Mouse (Mus musculus) olfactory bulb, adult 2 months (tissue): Measurements from ENCODE around the gene Igfbp2. TPM values are rescaled to one million over a fixed set of nuclear protein-coding genes. Genes with fewer than 3 reads are reported as not detected.

Experiments
- H3K27ac ChIP-seq: fragments of 200-500 bp; 2 replicates; pipeline ENCODE4 v1.5.1; 2012; ENCODE audit warnings: low read depth, low read length; ENCODE audit not compliant: insufficient read depth
- H3K4me1 ChIP-seq: fragments of 200-500 bp; 2 replicates; pipeline ENCODE4 v1.6.1; 2012; ENCODE audit warnings: low read length; ENCODE audit not compliant: control insufficient read depth, insufficient read depth
- H3K4me3 ChIP-seq: fragments of 200-500 bp; 2 replicates; pipeline ENCODE4 v1.5.1; 2012; ENCODE audit warnings: mild to moderate bottlenecking, low read depth, low read length, moderate library complexity; ENCODE audit not compliant: insufficient read depth
- CTCF ChIP-seq: fragments of 200-500 bp; IDR thresholded peaks from 2 replicates; pipeline ENCODE4 v1.5.1; 2012; ENCODE audit warnings: low read depth, mild to moderate bottlenecking, low read length, moderate library complexity; ENCODE audit not compliant: insufficient read depth
- POLR2A ChIP-seq: fragments of 200-500 bp; IDR thresholded peaks from 2 replicates; pipeline ENCODE4 v1.6.1; 2012; ENCODE audit warnings: mild to moderate bottlenecking, low read depth, low read length, moderate library complexity; ENCODE audit not compliant: insufficient read depth
- WGBS: fragments of 180-500 bp; shearing (Covaris S2); methylation state at CpG from one replicate; pipeline ENCODE4 v1.1.7; 2018; 5-methylcytosine and 5-hydroxymethylcytosine counted together
- polyA plus RNA-seq: library from polyadenylated mRNA; stranded (reverse); fragments of >200 nt; gene quantifications from 2 replicates; pipeline ENCODE4 v1.2.4, GENCODE M21; 2012; ENCODE audit warnings: low replicate concordance; ENCODE audit not compliant: missing spikeins, insufficient read depth, insufficient read length

The Igfbp2 gene
- polyA plus RNA-seq, 1 experiment: not detected

DNA sequence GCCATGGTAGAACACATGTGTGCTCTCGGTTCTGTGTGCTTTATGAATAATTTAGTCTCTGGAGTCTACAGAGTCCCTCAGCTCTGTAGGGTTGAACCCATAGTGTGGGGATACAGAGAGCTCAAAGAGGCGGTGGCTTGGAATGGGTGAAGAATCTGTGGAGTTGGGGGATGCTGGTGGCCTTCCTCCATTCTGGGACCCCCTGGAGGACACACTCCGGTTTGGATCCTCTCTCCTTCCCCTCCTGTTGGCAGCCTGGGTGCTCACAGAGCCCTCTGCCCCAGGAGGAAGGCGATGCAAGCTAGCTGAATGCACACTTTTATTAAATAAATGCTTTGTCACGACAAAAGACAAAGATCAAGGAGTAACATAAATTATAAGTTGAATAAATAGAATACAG, 33.3 kb downstream of the Igfbp2 start:
- TF ChIP-seq CTCF: no peak
- TF ChIP-seq POLR2A: no peak
- 73% methylated on average over 5 of the region's 5 CpGs for whole genome bisulfite sequencing
- H3K4me3 ChIP-seq: no peak overlapping the region
- H3K4me1 ChIP-seq: no peaks in the 10 kb centered on the region
- no peak overlapping the region for H3K27ac ChIP-seq

DNA sequence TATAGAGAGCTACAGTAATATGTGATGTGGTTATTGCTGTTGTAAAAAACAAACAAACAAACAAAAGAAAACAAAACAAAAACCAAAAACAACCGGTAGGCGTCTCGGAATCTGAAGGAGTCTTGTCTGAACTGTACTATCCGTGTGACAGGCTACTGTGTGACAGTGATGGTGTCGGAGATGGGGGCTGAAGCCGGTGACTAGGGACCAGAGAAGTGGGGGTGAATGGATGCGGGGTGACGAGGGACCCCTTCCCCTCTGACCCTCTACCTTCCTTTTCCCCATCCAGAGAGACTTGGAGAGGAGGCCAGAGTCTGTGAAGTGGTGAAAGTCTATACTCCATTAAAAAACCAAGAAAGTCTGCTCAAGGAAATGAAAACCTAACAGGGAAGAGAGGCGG, 34.0 kb downstream of the Igfbp2 start:
- no peak overlapping the region for H3K4me3 ChIP-seq
- H3K27ac ChIP-seq: no peak overlapping the region
- TF ChIP-seq POLR2A: no peak
- TF ChIP-seq CTCF: no peak
- 90% methylated on average over 9 of the region's 9 CpGs for WGBS
- H3K4me1 ChIP-seq: no peaks in the 10 kb centered on the region

GRCm38 (mm10) chr1:72858874-72859273, 34.6 kb downstream of the Igfbp2 start:
- H3K27ac ChIP-seq: no peak overlapping the region
- no peak overlapping the region for H3K4me3 ChIP-seq
- WGBS: 77% methylated on average over 5 of the region's 5 CpGs
- TF ChIP-seq POLR2A: no peak
- TF ChIP-seq CTCF: no peak
- no peaks in the 10 kb centered on the region for H3K4me1 ChIP-seq

DNA sequence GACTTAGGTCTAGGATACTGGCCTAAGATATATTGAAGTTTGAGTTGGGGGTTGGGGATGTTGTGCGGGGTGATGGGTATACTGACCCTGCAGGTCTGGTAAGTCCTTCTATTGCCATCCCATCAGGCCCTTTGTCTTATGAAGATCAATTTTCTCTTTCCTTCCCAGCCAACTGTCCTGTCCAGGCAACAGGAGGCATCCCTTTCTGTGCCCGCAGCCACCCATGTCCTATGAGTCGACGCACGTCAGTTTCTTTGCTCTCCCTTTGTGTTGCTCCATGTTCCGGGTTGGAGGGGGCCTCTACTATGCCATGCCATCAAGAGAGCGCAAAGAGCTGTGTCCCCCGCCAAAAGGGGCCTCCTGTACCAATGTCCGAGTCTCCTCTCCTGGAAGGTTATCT, 35.7 kb downstream of the Igfbp2 start:
- H3K4me1 ChIP-seq: no peaks in the 10 kb centered on the region
- no peak overlapping the region for H3K27ac ChIP-seq
- no peak for TF ChIP-seq CTCF
- no peak for TF ChIP-seq POLR2A
- H3K4me3 ChIP-seq: no peak overlapping the region
- 93% methylated on average over 9 of the region's 9 CpGs for WGBS

DNA sequence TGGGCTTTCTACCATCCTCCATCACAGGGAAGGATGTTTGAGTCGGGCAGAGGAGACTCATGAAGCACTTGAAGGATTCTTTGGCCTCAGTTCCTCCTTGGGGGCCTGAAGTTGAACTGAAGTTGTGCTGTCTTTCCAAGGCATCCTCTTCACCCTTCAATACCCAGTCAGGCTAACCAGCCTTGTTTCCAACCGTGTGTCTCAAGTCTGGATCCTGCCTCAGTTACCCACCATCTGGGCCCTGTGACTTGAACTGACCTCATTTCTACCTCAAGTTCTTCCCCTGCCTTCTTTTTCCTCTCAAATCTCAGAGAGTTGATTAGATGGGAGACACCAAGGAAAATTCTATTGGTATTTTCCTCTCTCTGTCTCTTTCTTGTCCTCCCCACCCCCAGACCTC, 36.2 kb downstream of the Igfbp2 start:
- Histone ChIP-seq H3K27ac (no peak overlapping the region), H3K4me3 (no peak overlapping the region), H3K4me1 (no peaks in the 10 kb centered on the region)
- WGBS: 89% methylated on average over 2 of the region's 2 CpGs
- no peak for TF ChIP-seq CTCF

GRCm38 (mm10) chr1:72861702-72862101, 37.4 kb downstream of the Igfbp2 start:
- peaks cover 5% of the 10 kb centered on the region for H3K4me1 ChIP-seq
- TF ChIP-seq CTCF: no peak
- TF ChIP-seq POLR2A: no peak
- no peak overlapping the region for H3K27ac ChIP-seq
- WGBS: 91% methylated on average over 2 of the region's 2 CpGs
- no peak overlapping the region for H3K4me3 ChIP-seq

GRCm38 (mm10) chr1:72862248-72862647, 37.9 kb downstream of the Igfbp2 start:
- 94% methylated on average over 21 of the region's 21 CpGs for WGBS
- H3K4me1 ChIP-seq: peaks cover 6% of the 10 kb centered on the region
- H3K4me3 ChIP-seq: no peak overlapping the region
- H3K27ac ChIP-seq: no peak overlapping the region
- TF ChIP-seq CTCF (no peak), POLR2A (no peak)

DNA sequence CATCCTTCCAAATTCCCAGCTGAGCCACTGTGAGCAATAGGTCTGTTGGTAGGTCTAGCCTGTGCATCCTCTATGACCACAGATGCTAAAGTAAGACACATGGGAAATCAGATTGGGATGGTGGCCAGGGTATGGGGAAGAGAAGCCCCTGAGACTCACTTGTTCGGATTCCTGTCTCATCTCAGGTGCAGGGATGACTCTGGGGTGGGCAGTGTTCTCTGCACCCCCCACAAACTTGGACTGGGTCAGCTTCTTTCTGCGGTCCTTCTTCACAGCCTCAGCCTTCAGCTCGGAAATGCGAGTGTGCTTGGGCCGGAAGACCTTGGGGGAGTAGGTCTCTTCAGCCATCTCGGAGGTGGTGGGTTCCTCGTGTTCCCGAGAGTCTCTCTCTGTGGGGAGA, 39.4 kb downstream of the Igfbp2 start:
- H3K4me1 ChIP-seq: peaks cover 10% of the 10 kb centered on the region
- H3K4me3 ChIP-seq: no peak overlapping the region
- TF ChIP-seq POLR2A (no peak), CTCF (no peak)
- no peak overlapping the region for H3K27ac ChIP-seq
- 91% methylated on average over 8 of the region's 8 CpGs for WGBS

GRCm38 (mm10) chr1:72864272-72864671, 40.0 kb downstream of the Igfbp2 start:
- Histone ChIP-seq H3K27ac (no peak overlapping the region), H3K4me1 (peaks cover 12% of the 10 kb centered on the region), H3K4me3 (no peak overlapping the region)
- WGBS: 85% methylated on average over 3 of the region's 3 CpGs
- TF ChIP-seq POLR2A: no peak
- TF ChIP-seq CTCF: no peak

- TF ChIP-seq POLR2A (no peak), CTCF (peak; percentile 57; the same call in 1 of the 2 replicates)
- H3K27ac ChIP-seq: no peak overlapping the region
- WGBS: 10% methylated on average over 6 of the region's 6 CpGs
- H3K4me3 ChIP-seq: no peak overlapping the region
- peaks cover 18% of the 10 kb centered on the region for H3K4me1 ChIP-seq
These were observed 41.6 kb downstream of the Igfbp2 start for GRCm38 (mm10) chr1:72865900-72866299.
